Mouse (Mus musculus) hindbrain, embryonic 12.5 days (tissue): ENCODE measurements at regions not wholly inside any gene's neighbourhood (a gene's known extent, or its start where the extent isn't known, plus 50 kb on each side); places are given as distances from the start of the nearest gene placed in this dataset.

ENCODE experiments used
- ATAC-seq: fragments of 200-750 bp; cut with Nextera tagmentation; 2 replicates; pipeline ENCODE4 v1.8.0; 2017; ENCODE audit warnings: moderate TSS enrichment; ENCODE audit not compliant: low FRiP score
- H3K27ac ChIP-seq: fragments of 300-500 bp; sonication (generic); 2 replicates; pipeline ENCODE4 v1.5.1; 2016; ENCODE audit warnings: mild to moderate bottlenecking
- H3K27me3 ChIP-seq: fragments of 300-500 bp; sonication (generic); 2 replicates; pipeline ENCODE4 v1.6.1; 2016; ENCODE audit warnings: mild to moderate bottlenecking
- H3K36me3 ChIP-seq: fragments of 300-500 bp; sonication (generic); 2 replicates; pipeline ENCODE4 v1.6.1; 2016; ENCODE audit warnings: mild to moderate bottlenecking
- H3K4me1 ChIP-seq: fragments of 300-500 bp; sonication (generic); 2 replicates; pipeline ENCODE4 v1.6.1; 2016
- H3K4me2 ChIP-seq: fragments of 300-500 bp; sonication (generic); replicated peaks from 2 replicates; pipeline ENCODE4 v1.6.1; 2016; ENCODE audit warnings: mild to moderate bottlenecking
- H3K4me3 ChIP-seq: fragments of 300-500 bp; sonication (generic); 2 replicates; pipeline ENCODE4 v1.5.1; 2016; ENCODE audit warnings: mild to moderate bottlenecking
- H3K9ac ChIP-seq: fragments of 300-500 bp; sonication (generic); 2 replicates; pipeline ENCODE4 v1.6.1; 2016; ENCODE audit warnings: mild to moderate bottlenecking, moderate library complexity
- H3K9me3 ChIP-seq: fragments of 300-500 bp; sonication (generic); replicated peaks from 2 replicates; pipeline ENCODE4 v1.6.1; 2016; ENCODE audit warnings: mild to moderate bottlenecking
- WGBS: fragments of 180-500 bp; shearing (Covaris S2); methylation state at CpG from one replicate; pipeline ENCODE4 v1.1.7; 2016; 5-methylcytosine and 5-hydroxymethylcytosine counted together

GRCm38 (mm10) chr10:125743181-125743580, 222.8 kb upstream of the Lrig3 start:
- no peak overlapping the region for H3K4me3 ChIP-seq
- H3K4me1 ChIP-seq: no peaks in the 10 kb centered on the region
- no peak for ATAC-seq
- no peak overlapping the region for H3K4me2 ChIP-seq
- H3K27ac ChIP-seq: no peak overlapping the region
- WGBS: 66% methylated on average over 6 of the region's 6 CpGs
- H3K27me3 ChIP-seq: no peaks in the 10 kb centered on the region
- no peaks in the 10 kb centered on the region for H3K36me3 ChIP-seq
- H3K9ac ChIP-seq: no peak overlapping the region
- H3K9me3 ChIP-seq: no peaks in the 10 kb centered on the region

GRCm38 (mm10) chr10:125749031-125749585, 216.9 kb upstream of the Lrig3 start:
- ATAC-seq: no peak
- no peak overlapping the region for H3K27ac ChIP-seq
- H3K9ac ChIP-seq: no peak overlapping the region
- no peaks in the 10 kb centered on the region for H3K9me3 ChIP-seq
- no peak overlapping the region for H3K4me2 ChIP-seq
- no peaks in the 10 kb centered on the region for H3K27me3 ChIP-seq
- no peaks in the 10 kb centered on the region for H3K36me3 ChIP-seq
- H3K4me1 ChIP-seq: no peaks in the 10 kb centered on the region
- H3K4me3 ChIP-seq: no peak overlapping the region
- WGBS: 66% methylated on average over 6 of the region's 6 CpGs

- Histone ChIP-seq H3K4me1 (no peaks in the 10 kb centered on the region), H3K4me3 (no peak overlapping the region), H3K36me3 (no peaks in the 10 kb centered on the region), H3K27me3 (no peaks in the 10 kb centered on the region), H3K9ac (no peak overlapping the region), H3K9me3 (no peaks in the 10 kb centered on the region), H3K4me2 (no peak overlapping the region), H3K27ac (no peak overlapping the region)
- 79% methylated on average over 10 of the region's 10 CpGs for WGBS
- ATAC-seq: no peak
These were observed 213.3 kb upstream of the Lrig3 start for GRCm38 (mm10) chr10:125752506-125753218.

- H3K4me1 ChIP-seq: no peaks in the 10 kb centered on the region
- H3K4me3 ChIP-seq: no peak overlapping the region
- WGBS: 94% methylated on average over 3 of the region's 3 CpGs
- H3K4me2 ChIP-seq: no peak overlapping the region
- H3K27ac ChIP-seq: no peak overlapping the region
- no peaks in the 10 kb centered on the region; the same call in 1 of the 2 replicates for H3K9me3 ChIP-seq
- H3K36me3 ChIP-seq: no peaks in the 10 kb centered on the region
- no peak for ATAC-seq
- H3K27me3 ChIP-seq: no peaks in the 10 kb centered on the region
- no peak overlapping the region for H3K9ac ChIP-seq
These were observed 206.8 kb upstream of the Lrig3 start for GRCm38 (mm10) chr10:125759171-125759570.

- 79% methylated on average over 16 of the region's 16 CpGs for WGBS
- ATAC-seq: no peak
These were observed 203.4 kb upstream of the Lrig3 start for GRCm38 (mm10) chr10:125762367-125763068.

GRCm38 (mm10) chr10:125764402-125765102, 201.4 kb upstream of the Lrig3 start:
- no peaks in the 10 kb centered on the region; the same call in 1 of the 2 replicates for H3K9me3 ChIP-seq
- H3K4me2 ChIP-seq: no peak overlapping the region
- no peak for ATAC-seq
- 61% methylated on average over 10 of the region's 10 CpGs for WGBS
- H3K9ac ChIP-seq: no peak overlapping the region
- H3K27me3 ChIP-seq: no peaks in the 10 kb centered on the region
- no peaks in the 10 kb centered on the region for H3K36me3 ChIP-seq
- H3K4me3 ChIP-seq: no peak overlapping the region
- no peak overlapping the region for H3K27ac ChIP-seq
- H3K4me1 ChIP-seq: no peaks in the 10 kb centered on the region

More at GRCm38 (mm10) chr10:125762367-125763068, 203.4 kb upstream of the Lrig3 start:
- Histone ChIP-seq H3K4me2 (no peak overlapping the region), H3K4me3 (no peak overlapping the region), H3K9ac (no peak overlapping the region), H3K9me3 (no peaks in the 10 kb centered on the region; the same call in 1 of the 2 replicates), H3K27me3 (no peaks in the 10 kb centered on the region), H3K4me1 (no peaks in the 10 kb centered on the region), H3K27ac (no peak overlapping the region), H3K36me3 (no peaks in the 10 kb centered on the region)

- Histone ChIP-seq H3K9ac (no peak overlapping the region), H3K36me3 (no peaks in the 10 kb centered on the region), H3K9me3 (no peaks in the 10 kb centered on the region; the same call in 1 of the 2 replicates), H3K4me1 (no peaks in the 10 kb centered on the region), H3K4me2 (no peak overlapping the region), H3K4me3 (no peak overlapping the region), H3K27me3 (no peaks in the 10 kb centered on the region), H3K27ac (no peak overlapping the region)
- no peak for ATAC-seq
- WGBS: 82% methylated on average over 10 of the region's 10 CpGs
These were observed 200.7 kb upstream of the Lrig3 start for GRCm38 (mm10) chr10:125765103-125765820.

- Histone ChIP-seq H3K9ac (no peak overlapping the region), H3K4me1 (no peaks in the 10 kb centered on the region), H3K9me3 (no peaks in the 10 kb centered on the region), H3K4me3 (no peak overlapping the region), H3K27me3 (no peaks in the 10 kb centered on the region), H3K36me3 (no peaks in the 10 kb centered on the region), H3K4me2 (no peak overlapping the region), H3K27ac (no peak overlapping the region)
- ATAC-seq: no peak
- WGBS: 76% methylated on average over 3 of the region's 3 CpGs
These were observed 197.7 kb upstream of the Lrig3 start for GRCm38 (mm10) chr10:125768281-125768680.

GRCm38 (mm10) chr10:125773541-125773940, 192.4 kb upstream of the Lrig3 start:
- Histone ChIP-seq H3K9ac (no peak overlapping the region), H3K27me3 (no peaks in the 10 kb centered on the region), H3K4me3 (no peak overlapping the region), H3K27ac (no peak overlapping the region), H3K4me2 (no peak overlapping the region), H3K4me1 (no peaks in the 10 kb centered on the region), H3K36me3 (no peaks in the 10 kb centered on the region), H3K9me3 (no peaks in the 10 kb centered on the region)
- no peak for ATAC-seq
- WGBS: 69% methylated on average over 7 of the region's 7 CpGs

- Histone ChIP-seq H3K4me1 (peaks cover 27% of the 10 kb centered on the region), H3K9me3 (no peaks in the 10 kb centered on the region), H3K9ac (no peak overlapping the region), H3K27me3 (no peaks in the 10 kb centered on the region), H3K36me3 (no peaks in the 10 kb centered on the region), H3K4me3 (no peak overlapping the region), H3K27ac (no peak overlapping the region), H3K4me2 (no peak overlapping the region)
- no peak for ATAC-seq
- 56% methylated on average over 6 of the region's 6 CpGs for WGBS
These were observed 183.5 kb upstream of the Lrig3 start for GRCm38 (mm10) chr10:125782486-125782885.

- H3K27me3 ChIP-seq: no peaks in the 10 kb centered on the region
- H3K27ac ChIP-seq: no peak overlapping the region; the same call in 1 of the 2 replicates
- H3K4me1 ChIP-seq: peaks cover 30% of the 10 kb centered on the region
- H3K9me3 ChIP-seq: no peaks in the 10 kb centered on the region
- no peak overlapping the region for H3K9ac ChIP-seq
- H3K4me2 ChIP-seq: 0 out of 2 replicates have a peak overlapping the region, but pooled peaks have one; percentile 56
- 24% methylated on average over 2 of the region's 2 CpGs for WGBS
- peak; percentile 60; the same call in 1 of the 2 replicates for ATAC-seq
- no peaks in the 10 kb centered on the region for H3K36me3 ChIP-seq
- no peak overlapping the region for H3K4me3 ChIP-seq
These were observed 181.1 kb upstream of the Lrig3 start for GRCm38 (mm10) chr10:125784896-125785295.
